Mouse (Mus musculus) heart, adult 11 months (tissue): ENCODE measurements around the gene H2al1k.
"Not testable (repeated sequence)": the region's sequence is repeated elsewhere in the genome, so short reads cannot be mapped to it uniquely, and the experiment has no call there.

ENCODE experiments used
- DNase-seq: peaks from one replicate; pipeline ENCODE4 v3.0.0; 2022

The H2al1k gene

GRCm38 (mm10) chrX:9350327-9350726, at the start of gene H2al1k:
Gene H2al1k (plus strand): TSS chrX:9350627.
- not testable (repeated sequence) for DNase-seq

- no peak for DNase-seq
These were observed 47.6 kb upstream of the H2al1k start for GRCm38 (mm10) chrX:9302791-9303190.

GRCm38 (mm10) chrX:9303455-9303854, 47.0 kb upstream of the H2al1k start:
- DNase-seq, result no peak

GRCm38 (mm10) chrX:9316457-9316856, 34.0 kb upstream of the H2al1k start:
- not testable (repeated sequence) for DNase-seq

- not testable (repeated sequence) for DNase-seq
These were observed 22.5 kb upstream of the H2al1k start for GRCm38 (mm10) chrX:9327954-9328353.

- DNase-seq, result not testable (repeated sequence)
These were observed 18.0 kb upstream of the H2al1k start for GRCm38 (mm10) chrX:9332366-9332962.

GRCm38 (mm10) chrX:9333035-9333434, 17.4 kb upstream of the H2al1k start:
- not testable (repeated sequence) for DNase-seq

GRCm38 (mm10) chrX:9334996-9335395, 15.4 kb upstream of the H2al1k start:
- DNase-seq, result not testable (repeated sequence)

GRCm38 (mm10) chrX:9374012-9374411, 23.6 kb downstream of the H2al1k start:
- not testable (repeated sequence) for DNase-seq

- DNase-seq, result not testable (repeated sequence)
These were observed 25.5 kb downstream of the H2al1k start for GRCm38 (mm10) chrX:9375927-9376326.
